Mouse (Mus musculus) stomach, embryonic 16.5 days (tissue): Measurements from ENCODE around the gene Osbp. TPM values are rescaled to one million over a fixed set of nuclear protein-coding genes. Genes with fewer than 3 reads are reported as not detected.

Experiments used
- ATAC-seq: fragments of 200-750 bp; cut with Nextera tagmentation; 2 replicates; pipeline ENCODE4 v1.8.0; 2017; ENCODE audit warnings: moderate number of reproducible peaks, moderate TSS enrichment; ENCODE audit not compliant: insufficient read depth, low FRiP score
- H3K27ac ChIP-seq: fragments of 300-500 bp; sonication (generic); 2 replicates; pipeline ENCODE4 v1.5.1; 2014; ENCODE audit warnings: low read length
- H3K27me3 ChIP-seq: fragments of 300-500 bp; sonication (generic); 2 replicates; pipeline ENCODE4 v1.6.1; 2014; ENCODE audit warnings: low read length, control low read depth, mixed read lengths; ENCODE audit not compliant: control insufficient read depth, insufficient read depth
- H3K36me3 ChIP-seq: fragments of 300-500 bp; sonication (generic); 2 replicates; pipeline ENCODE4 v1.6.1; 2014; ENCODE audit warnings: low read length; ENCODE audit not compliant: control insufficient read depth, insufficient read depth
- H3K4me1 ChIP-seq: fragments of 300-500 bp; sonication (generic); 2 replicates; pipeline ENCODE4 v1.6.1; 2014; ENCODE audit warnings: low read length, control low read depth, mixed read lengths; ENCODE audit not compliant: control insufficient read depth, insufficient read depth
- H3K4me2 ChIP-seq: fragments of 300-500 bp; sonication (generic); 2 replicates; pipeline ENCODE4 v1.6.1; 2014; ENCODE audit warnings: low read depth, low read length, mixed read lengths
- H3K4me3 ChIP-seq: fragments of 300-500 bp; sonication (generic); replicated peaks from 2 replicates; pipeline ENCODE4 v1.5.1; 2014; ENCODE audit warnings: mild to moderate bottlenecking, low read length
- H3K9ac ChIP-seq: fragments of 300-500 bp; sonication (generic); 2 replicates; pipeline ENCODE4 v1.6.1; 2014; ENCODE audit warnings: low read length
- H3K9me3 ChIP-seq: fragments of 300-500 bp; sonication (generic); replicated peaks from 2 replicates; pipeline ENCODE4 v1.6.1; 2016; ENCODE audit warnings: low read length, control low read depth; ENCODE audit not compliant: control insufficient read depth
- WGBS: fragments of 180-500 bp; shearing (Covaris S2); extraction: QIAGEN DNeasy Blood & Tissue Kit; methylation state at CpG from one replicate; pipeline ENCODE4 v1.1.7; 2014; 5-methylcytosine and 5-hydroxymethylcytosine counted together
- polyA plus RNA-seq: library from polyadenylated mRNA; unstranded; fragments of >200 nt; fragmentation: Nextera tagmentation; extraction: Ambion mirVana; gene quantifications from 2 replicates; pipeline ENCODE4 v1.2.1, GENCODE M21; 2015

Osbp gene
- polyA plus RNA-seq, 1 experiment from 2014 or later: 4.6 TPM

DNA sequence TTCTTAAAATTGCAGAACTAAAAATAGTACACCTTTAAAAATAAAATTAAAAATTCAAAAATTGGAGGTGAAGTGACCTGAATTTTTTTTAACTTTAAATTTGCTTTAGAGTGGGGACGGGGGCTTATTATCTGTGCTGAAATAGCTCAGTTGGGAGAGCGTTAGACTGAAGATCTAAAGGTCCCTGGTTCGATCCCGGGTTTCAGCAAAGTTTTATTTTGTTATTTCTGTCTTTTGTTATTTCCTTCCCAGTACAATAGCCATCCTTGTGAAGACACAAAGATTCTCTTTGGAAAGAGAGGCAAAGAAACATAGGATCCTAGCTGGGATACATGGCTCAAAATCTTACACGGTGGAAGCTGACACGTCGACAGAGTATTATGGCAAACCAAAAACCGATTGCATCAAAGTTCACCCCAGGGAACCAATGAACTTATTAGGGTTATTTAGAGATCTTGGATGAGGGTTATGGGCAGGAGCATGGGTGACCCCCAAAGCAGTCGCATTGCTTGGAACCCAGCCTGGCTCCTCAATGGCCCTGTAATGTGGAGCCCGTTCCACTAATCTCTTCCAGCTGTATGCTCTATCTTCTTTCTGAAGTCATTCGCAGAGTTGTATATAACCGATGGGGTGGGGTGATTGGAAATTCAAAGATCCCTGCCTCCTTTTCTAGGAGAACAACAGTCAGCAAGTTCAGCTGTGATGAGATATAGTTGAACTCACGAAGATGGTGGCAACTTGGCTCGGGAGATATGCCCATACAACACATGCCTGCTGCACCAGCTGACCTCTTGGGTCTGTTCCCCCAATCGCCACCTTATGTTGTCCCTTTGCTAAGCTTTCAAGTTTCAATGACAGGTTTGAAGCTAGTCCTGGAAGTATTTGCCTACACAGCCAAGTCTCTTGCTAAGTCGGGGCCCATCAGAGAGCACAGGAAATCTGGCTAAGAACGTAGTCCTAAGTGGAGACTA lies 43.0 kb downstream of the Osbp start:
- Histone ChIP-seq H3K27me3 (no peaks in the 10 kb centered on the region), H3K9me3 (no peaks in the 10 kb centered on the region), H3K4me1 (peaks cover 15% of the 10 kb centered on the region), H3K36me3 (no peaks in the 10 kb centered on the region), H3K4me3 (no peak overlapping the region), H3K27ac (peak overlapping the region; percentile 46; the same call in 1 of the 2 replicates), H3K4me2 (no peak overlapping the region), H3K9ac (no peak overlapping the region)
- WGBS: 30% methylated on average over 17 of the region's 17 CpGs
- no peak for ATAC-seq

DNA sequence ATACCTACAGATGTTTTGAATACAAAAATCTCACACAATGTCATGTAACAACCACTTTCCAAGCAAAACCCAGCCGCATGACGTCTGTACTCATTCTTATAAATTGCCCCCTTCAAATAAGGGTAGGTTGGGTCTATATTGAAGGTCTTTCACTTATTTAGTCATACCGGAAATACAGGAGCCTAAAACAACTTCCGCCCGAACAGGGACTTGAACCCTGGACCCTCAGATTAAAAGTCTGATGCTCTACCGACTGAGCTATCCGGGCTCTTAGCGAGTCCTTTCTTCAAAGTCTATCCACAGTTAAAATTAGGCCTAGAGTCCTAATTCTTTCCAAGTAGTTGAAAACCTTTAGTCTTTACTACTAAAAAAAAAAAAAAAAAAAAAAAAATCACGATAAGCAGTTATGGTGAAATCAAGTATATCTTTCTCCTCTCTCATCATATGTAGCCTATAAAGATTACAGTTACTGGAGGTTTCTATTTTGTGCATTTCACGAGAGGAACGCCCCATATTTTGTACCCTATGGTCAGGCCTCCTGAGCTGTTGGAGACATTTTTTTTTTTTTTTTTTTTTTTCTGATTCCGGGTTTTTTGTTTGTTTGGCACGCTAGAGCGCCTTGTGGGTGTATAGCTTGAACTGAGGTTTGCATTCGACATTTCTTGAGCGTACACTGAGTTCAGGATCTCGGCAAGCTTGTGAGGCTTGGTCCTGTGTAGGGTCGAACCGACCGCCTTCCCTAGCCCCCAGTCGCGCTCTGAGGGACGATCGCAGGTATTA lies 44.0 kb downstream of the Osbp start:
- H3K4me2 ChIP-seq: peak overlapping the region; percentile 76
- H3K9me3 ChIP-seq: no peaks in the 10 kb centered on the region
- H3K36me3 ChIP-seq: no peaks in the 10 kb centered on the region
- H3K9ac ChIP-seq: peak overlapping the region; percentile 85
- WGBS: 2% methylated on average over 24 of the region's 24 CpGs
- 0 out of 2 replicates have a peak, but pooled peaks have one; percentile 6 for ATAC-seq
- H3K4me3 ChIP-seq: peak overlapping the region; percentile 70
- peaks cover 11% of the 10 kb centered on the region for H3K4me1 ChIP-seq
- peak overlapping the region; percentile 94 for H3K27ac ChIP-seq
- no peaks in the 10 kb centered on the region for H3K27me3 ChIP-seq

DNA sequence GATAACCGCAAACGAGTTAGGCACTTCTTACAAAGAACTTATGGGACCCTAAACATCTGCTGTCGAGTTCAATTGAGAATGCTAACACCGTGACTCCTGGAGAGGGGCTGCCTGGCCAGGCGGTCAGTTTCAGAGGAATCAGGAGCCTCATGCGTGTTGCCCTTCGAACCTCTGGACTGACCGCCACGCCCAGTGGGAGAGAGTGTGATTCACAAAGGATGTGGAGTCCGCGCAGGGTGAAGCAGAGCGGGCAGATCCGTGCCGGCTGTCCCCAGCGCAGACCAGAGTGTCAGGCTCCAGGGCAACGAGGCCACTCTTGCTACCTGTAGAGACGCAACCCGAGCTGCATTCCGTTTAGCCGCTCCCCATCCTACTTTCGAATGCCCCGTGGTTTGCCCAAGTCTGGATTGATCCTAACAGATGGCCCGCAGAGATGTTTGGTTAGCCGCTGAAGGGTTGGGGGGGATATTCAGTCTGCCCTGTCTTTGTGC lies 44.6 kb downstream of the Osbp start:
- no peak for ATAC-seq
- Histone ChIP-seq H3K4me3 (peak overlapping the region; percentile 70), H3K9ac (peak overlapping the region; percentile 85), H3K27ac (peak overlapping the region; percentile 94), H3K27me3 (no peaks in the 10 kb centered on the region), H3K4me1 (peaks cover 9% of the 10 kb centered on the region), H3K36me3 (no peaks in the 10 kb centered on the region), H3K9me3 (no peaks in the 10 kb centered on the region), H3K4me2 (peak overlapping the region; percentile 76)
- 1% methylated on average over 24 of the region's 24 CpGs for WGBS

- Histone ChIP-seq H3K4me2 (peak overlapping the region; percentile 76), H3K27ac (peak overlapping the region; percentile 94), H3K9me3 (no peaks in the 10 kb centered on the region), H3K36me3 (no peaks in the 10 kb centered on the region), H3K27me3 (no peaks in the 10 kb centered on the region), H3K4me3 (peak overlapping the region; percentile 70), H3K9ac (peak overlapping the region; percentile 85), H3K4me1 (peaks cover 9% of the 10 kb centered on the region)
- WGBS: under 1% methylated on average over 26 of the region's 26 CpGs
- ATAC-seq: peak; percentile 60; the same call in 1 of the 2 replicates
Measured at GRCm38 (mm10) chr19:12010916-12011559, 45.3 kb downstream of the Osbp start.

- H3K4me1 ChIP-seq: peaks cover 8% of the 10 kb centered on the region
- peak overlapping the region; percentile 76 for H3K4me2 ChIP-seq
- H3K36me3 ChIP-seq: no peaks in the 10 kb centered on the region
- H3K9ac ChIP-seq: peak overlapping the region; percentile 69
- peak overlapping the region; percentile 75 for H3K27ac ChIP-seq
- H3K4me3 ChIP-seq: peak overlapping the region; percentile 70
- ATAC-seq: peak; percentile 85
- under 1% methylated on average over 49 of the region's 49 CpGs for WGBS
- H3K9me3 ChIP-seq: no peaks in the 10 kb centered on the region
- no peaks in the 10 kb centered on the region for H3K27me3 ChIP-seq
Measured at GRCm38 (mm10) chr19:12011560-12012556, 46.1 kb downstream of the Osbp start.

- WGBS: under 1% methylated on average over 10 of the region's 10 CpGs
- no peak for ATAC-seq
- H3K9ac ChIP-seq: peak overlapping the region; percentile 69
Measured at GRCm38 (mm10) chr19:12012615-12013014, 46.9 kb downstream of the Osbp start.

DNA sequence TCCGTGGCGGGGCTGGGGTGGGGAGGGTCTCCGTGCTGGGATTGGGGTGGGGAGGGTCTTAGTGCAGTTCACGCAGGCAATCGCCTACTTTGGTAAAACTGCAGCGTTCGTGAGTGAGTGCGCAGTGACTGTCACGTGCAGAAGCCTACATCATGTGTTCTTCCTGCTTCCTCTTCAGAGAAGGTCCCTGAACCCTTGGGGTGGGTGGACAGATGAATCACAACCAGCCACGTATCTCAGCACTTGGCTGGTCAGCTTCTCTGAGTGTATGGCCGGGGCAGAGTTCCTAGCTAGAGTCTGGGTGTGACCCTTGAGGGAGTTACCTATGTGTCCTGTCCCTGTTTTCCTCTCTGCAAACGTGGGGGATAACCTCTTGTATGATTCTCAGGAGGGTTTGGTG lies 47.5 kb downstream of the Osbp start:
- Histone ChIP-seq H3K27ac (no peak overlapping the region), H3K4me3 (peak overlapping the region; percentile 70), H3K36me3 (no peaks in the 10 kb centered on the region), H3K4me2 (peak overlapping the region; percentile 76), H3K9ac (peak overlapping the region; percentile 69), H3K9me3 (no peaks in the 10 kb centered on the region), H3K27me3 (no peaks in the 10 kb centered on the region), H3K4me1 (peaks cover 3% of the 10 kb centered on the region; the same call in 1 of the 2 replicates)
- ATAC-seq: no peak
- 1% methylated on average over 12 of the region's 12 CpGs for WGBS

More at GRCm38 (mm10) chr19:12012615-12013014, 46.9 kb downstream of the Osbp start:
- no peaks in the 10 kb centered on the region for H3K27me3 ChIP-seq
- peak overlapping the region; percentile 76 for H3K4me2 ChIP-seq
- no peaks in the 10 kb centered on the region for H3K9me3 ChIP-seq
- no peaks in the 10 kb centered on the region for H3K36me3 ChIP-seq
- H3K4me1 ChIP-seq: peaks cover 3% of the 10 kb centered on the region; the same call in 1 of the 2 replicates
- peak overlapping the region; percentile 70 for H3K4me3 ChIP-seq
- H3K27ac ChIP-seq: peak overlapping the region; percentile 9

- no peak overlapping the region for H3K27ac ChIP-seq
- H3K9me3 ChIP-seq: no peaks in the 10 kb centered on the region
- H3K4me3 ChIP-seq: no peak overlapping the region
- H3K4me2 ChIP-seq: no peak overlapping the region
- H3K27me3 ChIP-seq: no peaks in the 10 kb centered on the region
- H3K4me1 ChIP-seq: no peaks in the 10 kb centered on the region
- 69% methylated on average over 8 of the region's 8 CpGs for WGBS
- no peak for ATAC-seq
- no peaks in the 10 kb centered on the region for H3K36me3 ChIP-seq
- no peak overlapping the region for H3K9ac ChIP-seq
Measured at GRCm38 (mm10) chr19:12015708-12016107, 50.0 kb downstream of the Osbp start.
